Mouse (Mus musculus) CD4-positive, CD25-positive, alpha-beta regulatory T cell, adult 4 months (primary cell): ENCODE results near the gene Col15a1. TPM values are rescaled to one million over a fixed set of nuclear protein-coding genes. Genes with fewer than 3 reads are reported as not detected.
A peak's percentile ranks its signal among the peaks of the same experiment; 100 is the strongest.

ENCODE experiments used
- ATAC-seq: one replicate; pipeline ENCODE4 v1.8.0; 2017
- polyA plus RNA-seq, 2 experiments: library from polyadenylated mRNA; unstranded; fragments of 100-300 nt; shearing (Covaris generic); gene quantifications; one replicate each; pipeline ENCODE4 v1.2.1; 2017

The Col15a1 gene
- polyA plus RNA-seq, 2 experiments from 2014 or later: 3.2 to 3.9 TPM

DNA sequence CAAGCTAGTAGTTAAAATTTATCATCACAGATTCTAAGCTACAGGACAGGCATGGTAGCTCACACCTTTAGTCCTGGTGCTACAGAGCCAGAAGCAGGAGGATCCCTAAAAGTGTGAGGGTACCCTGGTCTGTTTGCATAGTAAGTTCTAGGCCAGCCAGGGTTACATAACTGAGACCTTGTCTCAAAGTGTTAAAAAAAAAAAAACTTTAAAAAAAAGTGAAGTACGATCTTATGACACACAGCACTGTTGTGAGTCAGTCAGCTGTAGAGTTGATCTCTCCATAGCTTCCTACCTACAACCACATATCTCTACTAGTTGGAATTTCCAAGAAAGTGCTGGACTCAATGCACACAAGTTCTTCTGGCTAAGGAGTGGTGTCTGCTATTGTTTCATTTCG is 67.0 kb downstream of the Col15a1 start:
- no peak for ATAC-seq

DNA sequence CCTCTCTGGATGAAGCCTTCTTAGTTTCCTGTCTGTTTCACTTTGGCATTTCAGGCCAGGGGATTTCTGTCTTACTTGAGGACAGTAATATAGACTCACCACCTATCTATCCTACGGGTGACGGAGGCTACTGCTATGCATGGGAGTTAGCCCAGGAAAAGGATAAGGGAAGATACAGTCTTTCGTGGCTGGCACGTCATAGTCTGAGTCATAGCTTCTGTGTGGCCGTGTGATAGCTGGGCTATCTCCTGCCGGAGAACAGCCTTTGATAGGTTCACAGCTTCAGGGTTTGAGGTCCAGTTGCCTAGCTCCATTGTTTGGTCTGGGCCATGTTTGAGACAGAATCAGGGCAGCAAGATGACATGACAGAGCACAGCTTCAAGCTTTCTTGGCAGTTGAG is 70.4 kb downstream of the Col15a1 start:
- ATAC-seq: no peak

DNA sequence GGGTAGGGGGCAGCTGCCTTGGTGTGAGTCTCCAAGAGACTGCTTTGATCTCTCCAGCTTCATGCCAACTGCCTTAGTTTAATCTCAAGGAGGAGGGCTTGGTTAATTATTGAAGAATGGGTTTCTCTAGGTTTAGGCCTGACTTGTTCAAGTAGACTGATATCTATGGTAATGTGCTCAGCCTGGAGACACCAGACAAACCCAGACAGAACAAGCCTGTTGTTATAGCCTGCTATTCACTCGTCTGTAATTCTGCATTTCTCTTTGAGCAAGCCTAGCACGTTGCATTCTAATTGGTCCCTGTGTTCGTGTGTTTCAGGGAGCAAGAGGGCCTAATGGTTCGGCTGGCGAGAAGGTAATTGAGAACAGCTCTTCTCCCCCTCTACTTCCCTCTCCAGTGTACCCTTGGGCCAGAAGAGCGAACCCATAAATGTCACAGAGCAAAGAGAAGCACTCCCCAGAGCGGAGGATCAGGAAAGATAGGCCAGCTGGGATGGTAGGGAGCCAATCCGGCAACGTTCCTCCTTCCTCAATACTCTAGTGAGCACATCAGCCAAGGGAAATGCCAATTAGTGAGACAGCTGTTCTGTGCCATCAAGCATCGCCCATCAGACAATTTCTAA is 71.2 kb downstream of the Col15a1 start:
- no peak for ATAC-seq

DNA sequence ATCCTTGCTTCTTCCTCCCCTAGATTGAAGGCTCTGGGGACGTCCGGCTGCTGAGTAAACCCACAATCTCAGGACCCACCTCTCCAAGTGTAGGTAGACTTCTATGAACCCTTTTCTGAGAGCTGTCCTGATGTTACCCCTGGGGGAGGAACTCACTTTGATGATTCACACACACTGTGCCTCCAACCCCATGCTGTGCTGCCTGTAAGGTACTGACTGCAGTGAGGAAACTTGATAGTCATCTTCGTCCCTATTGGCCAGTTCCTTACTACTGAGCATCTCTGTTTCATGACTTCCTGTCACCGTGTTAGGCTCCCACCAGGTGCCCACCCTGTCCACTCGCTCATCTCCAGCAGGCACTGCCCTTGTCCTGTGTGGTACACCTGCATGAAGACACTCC is 72.2 kb downstream of the Col15a1 start:
- peak; percentile 82 for ATAC-seq

DNA sequence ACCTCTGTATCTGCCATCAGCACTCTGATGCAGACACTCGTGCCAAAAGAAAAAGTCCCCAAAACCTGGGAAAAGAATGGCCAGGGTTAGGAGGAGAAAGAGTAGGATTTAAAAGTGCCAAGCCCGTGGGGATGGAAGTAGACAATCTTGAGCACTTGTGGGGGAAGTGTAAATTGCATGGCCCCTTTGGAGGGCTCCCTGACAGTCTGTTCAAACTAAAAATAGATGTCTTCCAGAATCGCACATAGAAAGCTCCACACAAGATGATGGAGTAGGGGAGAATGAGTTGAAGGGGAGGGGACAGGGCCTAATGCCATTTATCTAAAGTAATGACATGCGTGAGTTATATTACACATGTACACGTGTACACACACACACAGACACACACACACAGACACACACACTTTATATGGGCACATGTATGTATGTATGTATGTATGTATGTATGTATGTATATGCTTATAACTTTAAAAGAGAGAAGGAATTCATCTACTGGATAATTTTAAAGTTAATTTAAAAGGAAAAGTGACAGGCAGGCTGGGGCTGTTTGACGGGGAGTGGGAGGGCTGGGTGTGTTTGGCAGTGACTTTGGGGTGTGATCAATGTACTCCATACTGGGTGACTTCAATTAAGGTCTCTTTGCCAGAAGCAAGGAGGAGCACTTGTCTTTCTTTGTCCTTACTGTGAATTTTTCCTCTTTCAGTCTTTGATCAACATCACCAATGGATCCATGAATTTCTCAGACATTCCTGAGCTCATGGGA is 74.1 kb downstream of the Col15a1 start:
- ATAC-seq: no peak

DNA sequence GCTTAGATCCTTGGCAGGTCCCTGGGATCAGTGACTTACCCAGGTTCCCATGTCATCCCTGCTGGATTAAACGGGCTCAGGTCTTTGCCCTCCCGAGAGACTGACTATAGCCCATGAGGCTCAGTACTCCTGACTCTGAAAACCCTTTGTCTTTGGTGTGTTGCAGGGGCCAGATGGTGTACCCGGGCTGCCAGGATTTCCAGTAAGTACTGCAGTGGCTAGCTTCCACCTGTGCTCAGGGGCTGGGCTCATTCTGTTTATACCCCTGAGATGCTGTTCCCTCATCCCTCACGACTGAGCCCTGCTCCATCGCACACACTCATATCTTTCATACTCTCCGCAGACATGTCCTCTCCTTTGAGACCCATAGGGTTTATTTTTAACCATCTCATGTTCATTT is 76.3 kb downstream of the Col15a1 start:
- no peak for ATAC-seq

DNA sequence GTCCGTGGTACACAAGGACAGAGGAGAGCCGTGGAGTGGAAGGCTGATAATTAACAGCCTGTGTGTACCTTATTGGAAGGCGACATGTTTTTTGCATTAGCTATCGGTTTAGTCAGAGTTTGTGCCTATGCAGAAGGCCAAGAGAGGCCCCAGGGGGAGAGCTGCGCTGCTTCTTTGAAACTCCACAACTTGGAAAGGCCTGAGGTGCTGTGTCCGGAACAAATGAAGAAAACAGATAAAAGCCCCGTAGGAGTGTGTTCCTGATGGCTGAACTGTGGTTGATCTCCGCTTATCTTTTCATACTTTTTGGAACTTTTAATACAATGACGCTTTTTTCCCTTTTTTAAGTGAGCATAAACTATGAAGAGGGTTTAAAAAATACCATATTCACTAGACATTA is 76.9 kb downstream of the Col15a1 start:
- ATAC-seq: no peak

DNA sequence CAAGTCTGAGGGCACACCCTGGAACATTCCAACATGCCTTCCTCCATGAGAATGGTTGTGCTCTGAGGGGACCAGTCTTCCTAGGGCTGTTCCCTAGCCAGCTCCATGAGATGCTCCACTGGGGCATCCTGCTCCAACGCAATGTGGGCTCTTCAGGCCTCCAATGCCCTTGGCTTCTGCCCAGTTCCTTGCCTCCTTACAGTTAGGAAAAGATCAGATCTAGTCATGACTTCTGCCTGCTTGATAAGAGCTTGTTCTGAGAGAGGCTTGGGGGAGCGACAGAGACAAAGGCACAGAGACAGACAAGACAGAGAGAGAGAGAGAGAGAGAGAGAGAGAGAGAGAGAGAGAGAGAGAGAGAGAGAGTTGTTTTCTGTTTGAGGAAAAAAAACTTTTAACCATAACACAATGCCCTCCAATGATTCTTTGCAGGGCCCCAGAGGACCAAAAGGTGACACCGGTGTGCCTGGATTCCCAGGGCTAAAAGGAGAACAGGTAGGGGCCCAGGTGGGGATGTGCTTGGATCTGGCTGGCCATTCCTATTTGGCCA is 78.7 kb downstream of the Col15a1 start:
- ATAC-seq: no peak

DNA sequence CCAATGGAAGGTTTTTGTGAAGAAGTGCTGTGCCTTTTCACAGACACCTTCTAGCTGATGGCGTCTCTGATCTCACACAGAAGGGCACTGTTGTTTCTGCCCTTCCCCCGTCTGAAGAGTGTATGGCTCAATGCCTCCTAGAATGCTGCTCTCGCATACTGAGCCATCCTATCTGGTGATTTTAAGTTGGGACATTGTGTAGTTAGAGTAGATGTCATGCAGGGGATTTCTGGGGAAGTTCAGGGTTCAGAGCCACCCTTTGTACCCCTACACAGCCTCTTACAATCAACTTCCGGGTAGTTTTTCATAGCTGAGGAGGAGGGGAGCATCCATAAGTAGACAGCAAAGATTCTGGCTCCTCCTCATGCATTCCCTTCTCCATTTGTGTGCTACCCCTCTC is 79.5 kb downstream of the Col15a1 start:
- peak; percentile 77 for ATAC-seq

DNA sequence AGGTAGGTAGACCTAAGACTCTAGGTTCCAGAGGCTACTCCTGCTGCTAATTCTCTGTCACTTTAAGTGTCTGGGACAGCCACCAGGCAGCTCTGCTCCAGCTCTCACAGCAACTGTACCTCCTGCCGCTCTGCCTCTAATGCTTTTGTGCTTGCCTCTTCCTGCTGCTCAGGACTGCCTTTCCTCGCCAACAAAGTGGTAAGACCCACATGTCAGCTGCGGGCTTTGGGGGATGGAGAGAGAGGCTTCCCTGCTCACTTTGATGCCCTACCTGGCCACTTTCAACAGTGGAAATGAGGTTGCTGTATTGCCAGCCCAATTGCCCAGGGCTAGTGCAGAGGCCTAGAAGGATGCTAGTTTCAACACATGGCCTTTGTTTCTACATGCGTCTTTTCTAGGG is 80.3 kb downstream of the Col15a1 start:
- no peak for ATAC-seq

DNA sequence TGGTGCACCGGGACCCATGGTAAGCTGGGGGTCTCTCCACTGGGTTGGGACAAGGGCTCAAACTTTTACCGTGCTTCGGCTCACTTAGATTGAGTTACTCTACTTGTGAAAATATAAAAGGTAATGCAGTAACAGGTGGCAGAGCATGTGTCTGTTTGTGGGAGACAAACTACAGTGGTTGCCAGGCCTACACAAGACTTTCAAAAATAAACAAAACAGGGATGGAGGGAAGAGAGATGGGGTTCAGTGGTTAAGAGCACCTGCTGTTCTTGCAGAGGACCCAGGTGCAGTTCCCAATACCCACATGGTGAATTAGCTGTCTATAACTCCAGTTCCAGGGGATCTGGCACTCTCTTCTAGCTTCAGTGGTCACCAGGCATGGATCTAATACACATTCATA is 81.6 kb downstream of the Col15a1 start:
- ATAC-seq: no peak

DNA sequence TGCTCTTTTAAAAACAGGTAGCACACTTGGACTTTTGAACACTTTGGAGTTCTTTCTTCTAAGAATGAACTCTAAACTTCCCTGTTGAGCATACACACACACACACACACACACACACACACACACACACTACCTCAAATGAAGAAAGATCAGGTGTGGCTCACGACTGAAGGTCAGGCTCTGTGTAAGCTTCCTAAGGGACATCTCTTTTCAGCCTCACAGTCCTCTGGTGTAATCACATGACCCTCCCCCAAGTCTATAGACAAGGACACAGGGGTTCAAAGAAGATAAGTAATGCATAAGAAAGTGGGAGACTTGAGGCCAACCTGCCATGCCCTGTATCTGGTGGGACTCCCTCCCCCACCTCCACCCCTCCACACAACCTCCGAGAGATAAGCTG is 82.5 kb downstream of the Col15a1 start:
- ATAC-seq: no peak

DNA sequence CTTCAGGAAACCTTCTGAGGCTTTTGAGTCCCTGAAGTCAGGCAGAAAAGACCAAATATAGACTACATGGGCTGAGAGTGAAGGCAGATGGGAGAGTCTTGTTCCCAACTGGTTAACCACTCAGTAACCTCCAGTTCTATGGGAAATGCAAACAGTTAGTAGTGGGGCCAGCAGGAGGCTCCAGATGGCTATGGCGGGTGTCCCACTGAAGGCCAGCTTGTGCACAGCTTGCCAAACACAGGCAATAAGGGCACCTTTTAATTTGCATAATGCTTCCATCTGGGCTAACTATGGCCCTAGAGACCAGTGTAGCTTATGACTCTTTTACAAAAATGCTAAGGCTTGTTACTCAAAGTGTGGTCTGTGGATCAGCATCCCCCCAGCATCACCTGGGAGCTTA is 83.1 kb downstream of the Col15a1 start:
- ATAC-seq: no peak

DNA sequence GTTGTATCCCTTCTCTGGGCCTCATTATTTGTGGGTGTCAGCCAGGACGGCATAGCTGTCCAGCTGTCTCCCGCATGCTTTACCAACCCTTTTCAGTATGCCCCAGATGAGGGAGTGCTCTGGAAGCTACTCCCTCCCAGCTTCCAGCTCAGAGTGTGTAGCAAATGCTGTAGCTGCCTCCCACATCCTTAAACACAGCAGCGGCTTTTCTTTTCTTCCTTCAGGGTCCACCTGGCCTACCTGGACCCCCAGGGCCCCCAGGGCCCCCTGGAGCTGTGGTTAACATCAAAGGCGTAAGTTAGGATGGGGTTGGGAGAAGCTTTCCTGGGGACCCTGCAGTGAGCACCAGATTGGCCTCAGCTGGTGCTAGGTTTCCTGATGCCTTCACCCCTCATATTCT is 85.0 kb downstream of the Col15a1 start:
- no peak for ATAC-seq

DNA sequence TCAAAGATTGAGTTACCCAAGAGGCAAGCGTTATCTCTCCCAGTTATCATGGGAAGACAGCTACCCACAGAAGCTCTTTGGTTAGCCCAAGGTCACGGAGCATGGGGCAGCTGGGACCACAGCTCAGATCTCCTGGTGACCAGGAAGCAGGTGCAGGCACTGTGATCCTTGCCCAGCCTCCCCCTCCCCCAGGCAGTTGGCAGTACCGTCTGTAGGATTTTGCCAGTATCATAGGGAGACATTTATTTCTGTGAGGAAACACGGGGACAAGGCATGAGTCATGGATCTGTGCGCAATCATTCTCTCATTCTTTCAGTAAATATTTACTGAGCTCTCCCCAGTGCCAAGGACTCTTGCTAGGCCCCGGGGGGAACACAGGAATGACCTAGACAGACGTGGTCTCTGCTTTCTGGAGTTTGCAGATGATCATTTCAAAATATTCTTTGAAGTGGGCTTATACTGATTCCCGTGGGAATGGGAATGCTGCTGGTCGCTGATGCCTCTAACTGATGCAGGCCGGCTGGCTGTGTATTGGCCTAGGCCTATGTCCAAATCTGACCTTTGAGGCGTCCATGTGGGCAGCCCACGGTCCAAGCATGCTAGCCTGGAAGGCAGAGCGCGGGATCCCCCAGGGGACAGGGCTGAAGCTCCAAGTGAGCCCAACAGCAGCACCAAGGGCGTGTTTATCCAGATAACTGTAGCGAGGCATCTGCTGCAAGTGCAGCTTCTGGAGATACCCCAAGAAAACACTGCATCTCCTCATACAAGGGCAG is 86.0 kb downstream of the Col15a1 start:
- no peak for ATAC-seq

DNA sequence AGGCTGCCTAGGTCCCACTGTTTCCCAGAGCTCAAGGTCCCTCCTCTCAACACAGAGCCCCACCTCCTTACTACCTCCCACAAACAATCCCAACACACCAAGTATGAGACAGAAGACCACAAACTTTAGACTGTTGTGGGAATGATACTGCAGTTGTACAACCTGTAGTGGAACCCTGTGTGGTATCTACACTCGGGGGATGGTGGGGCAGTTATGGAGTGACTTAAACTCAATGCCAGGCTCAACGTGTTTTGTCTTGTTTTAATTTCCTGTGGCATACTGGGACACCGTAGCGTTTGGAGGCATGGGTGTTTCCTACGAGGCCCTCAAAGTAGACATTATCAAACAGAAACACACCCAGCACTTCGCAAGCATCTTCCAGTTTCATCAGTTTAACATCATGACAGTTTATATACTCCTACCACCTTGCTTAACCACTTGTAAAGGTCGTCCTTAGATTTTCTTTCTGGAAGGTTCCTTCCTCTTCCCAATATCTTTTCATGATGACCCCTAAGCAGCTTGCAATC is 86.6 kb downstream of the Col15a1 start:
- ATAC-seq: no peak

DNA sequence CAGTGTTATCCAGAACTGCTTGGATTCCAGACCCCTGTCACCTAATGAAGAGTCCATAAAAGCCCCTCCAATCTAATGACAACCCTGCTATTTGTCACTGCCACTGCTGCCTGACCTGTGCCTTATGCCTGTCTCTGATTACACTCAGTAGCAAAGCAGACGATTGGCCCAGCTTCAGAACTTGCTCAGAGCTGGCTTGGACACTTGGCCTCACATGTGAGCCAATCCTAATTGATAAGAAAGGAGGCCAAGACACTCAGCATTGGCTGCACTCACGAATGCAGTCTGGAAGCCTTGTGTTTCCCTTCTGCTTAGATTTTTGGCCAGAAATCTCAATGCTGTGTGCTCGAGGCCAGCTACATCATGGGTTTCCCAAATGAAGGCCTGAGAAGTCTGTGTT is 87.6 kb downstream of the Col15a1 start:
- ATAC-seq: no peak

DNA sequence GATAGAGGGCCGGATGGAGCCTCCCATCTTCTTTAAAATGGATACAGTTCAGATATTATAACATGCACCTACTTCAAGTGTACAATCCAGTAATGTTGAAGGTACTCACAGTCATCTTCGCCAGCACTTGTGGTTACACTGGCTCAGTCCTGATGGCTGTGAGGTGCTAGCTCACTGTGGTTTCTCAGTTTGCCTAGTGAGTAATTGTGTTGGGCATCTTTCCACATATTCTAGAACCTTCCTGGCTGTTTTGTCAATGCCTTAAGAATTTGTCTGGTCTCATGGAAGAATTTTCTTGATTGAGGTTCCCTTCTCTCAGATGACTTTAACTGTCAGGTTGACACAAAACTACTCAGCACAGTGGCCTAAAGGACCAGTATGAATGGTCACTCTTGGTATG is 92.7 kb downstream of the Col15a1 start:
- no peak for ATAC-seq

DNA sequence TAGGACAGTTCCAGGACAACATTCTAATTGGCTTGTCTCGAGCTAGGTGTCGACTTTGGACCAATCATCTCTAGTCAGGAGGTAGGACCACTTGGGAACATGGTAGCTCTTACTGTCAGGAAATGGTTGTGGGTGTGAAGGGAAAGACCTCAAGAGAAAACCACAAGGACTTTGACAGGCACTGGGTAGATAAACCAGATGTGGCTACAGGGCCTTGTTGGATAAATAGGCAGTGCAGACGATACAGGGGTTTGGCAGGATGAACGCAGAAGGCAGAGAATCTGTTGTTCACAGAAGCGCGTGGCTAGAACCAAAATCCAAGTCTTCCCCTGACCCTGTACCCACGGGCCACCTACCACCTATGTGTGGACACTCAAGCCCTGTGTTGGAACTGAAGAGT is 94.6 kb downstream of the Col15a1 start:
- ATAC-seq: peak; percentile 28

DNA sequence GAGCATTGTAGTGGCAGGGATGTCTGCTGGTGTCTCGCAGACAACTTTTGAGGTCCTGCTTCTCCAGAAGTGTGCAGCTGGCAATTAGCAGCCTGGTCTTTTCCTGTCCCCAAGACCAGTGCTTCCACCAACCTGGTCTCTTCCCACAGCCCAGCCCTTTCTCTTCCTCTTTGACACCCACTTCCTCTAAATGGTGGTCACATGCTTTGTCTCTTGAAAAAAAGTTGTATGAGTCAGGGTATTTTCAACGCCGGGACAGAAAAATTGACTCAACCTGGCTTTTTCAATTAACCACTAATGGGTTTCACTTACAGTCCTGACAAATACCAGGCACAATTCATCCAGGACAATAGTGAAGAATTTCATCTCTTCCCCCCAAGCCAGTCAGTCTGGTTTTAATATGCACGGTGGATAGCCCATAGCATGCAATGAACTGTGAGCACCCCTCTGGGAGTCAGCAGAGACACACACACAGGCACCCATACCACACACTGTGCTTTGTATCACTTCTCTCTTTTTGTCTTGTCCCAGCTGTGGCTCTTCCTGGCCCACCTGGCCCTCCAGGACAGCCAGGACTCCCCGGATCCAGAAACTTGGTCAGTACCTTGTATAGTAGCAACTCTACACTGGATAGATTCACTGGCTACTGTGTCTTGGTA is 95.5 kb downstream of the Col15a1 start:
- peak; percentile 91 for ATAC-seq

DNA sequence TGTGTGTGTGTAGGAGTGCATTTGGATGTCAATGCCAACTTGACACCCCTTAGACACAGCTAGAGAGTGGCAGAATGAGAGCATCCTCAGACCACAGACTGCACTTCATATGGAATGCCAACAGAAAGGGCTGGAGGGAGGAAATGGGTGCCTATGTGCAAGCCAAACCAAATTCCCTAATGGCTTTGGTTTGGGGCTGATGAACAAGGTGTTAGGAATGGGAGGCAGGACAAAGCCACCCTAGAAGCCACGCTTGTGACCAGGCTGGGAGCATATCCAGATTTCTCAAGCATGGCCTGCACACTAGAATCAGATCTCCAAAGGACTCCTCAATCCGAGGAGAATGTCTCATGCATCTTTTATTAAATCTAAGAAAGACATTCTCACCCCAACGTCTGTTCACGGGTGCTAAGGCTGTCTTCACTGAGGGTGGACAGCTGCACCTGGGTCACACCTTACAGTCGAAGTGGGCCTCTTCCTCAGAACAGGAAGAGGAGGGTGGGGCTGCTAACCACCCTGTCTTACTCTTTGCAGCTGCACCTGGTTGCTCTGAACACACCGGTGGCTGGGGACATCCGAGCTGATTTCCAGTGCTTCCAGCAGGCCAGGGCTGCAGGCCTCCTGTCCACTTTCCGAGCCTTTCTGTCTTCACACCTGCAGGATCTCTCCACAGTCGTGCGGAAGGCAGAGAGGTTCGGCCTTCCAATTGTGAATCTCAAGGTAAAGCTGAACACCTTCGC is 102.1 kb downstream of the Col15a1 start:
- ATAC-seq: peak; percentile 50

DNA sequence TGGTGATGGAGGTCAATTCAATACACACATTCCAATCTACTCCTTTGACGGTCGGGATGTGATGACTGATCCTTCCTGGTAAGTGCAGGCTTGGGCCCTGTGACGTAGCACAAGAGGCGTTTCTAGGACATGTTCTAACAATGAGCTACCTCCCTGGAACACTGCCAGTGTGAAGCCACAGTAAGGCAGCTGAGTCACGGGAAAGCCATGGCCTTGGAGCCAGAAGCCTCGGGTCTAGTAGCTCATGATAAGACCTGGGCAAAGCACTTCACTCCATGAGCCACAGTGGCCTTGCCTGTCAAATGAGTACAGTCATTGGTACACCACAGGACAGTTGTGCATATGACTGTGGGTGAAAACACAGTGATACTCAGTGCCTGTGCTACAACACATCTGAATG is 102.9 kb downstream of the Col15a1 start:
- peak; percentile 21 for ATAC-seq
